Mouse (Mus musculus): ENCODE results near the gene L1td1.

DNA sequence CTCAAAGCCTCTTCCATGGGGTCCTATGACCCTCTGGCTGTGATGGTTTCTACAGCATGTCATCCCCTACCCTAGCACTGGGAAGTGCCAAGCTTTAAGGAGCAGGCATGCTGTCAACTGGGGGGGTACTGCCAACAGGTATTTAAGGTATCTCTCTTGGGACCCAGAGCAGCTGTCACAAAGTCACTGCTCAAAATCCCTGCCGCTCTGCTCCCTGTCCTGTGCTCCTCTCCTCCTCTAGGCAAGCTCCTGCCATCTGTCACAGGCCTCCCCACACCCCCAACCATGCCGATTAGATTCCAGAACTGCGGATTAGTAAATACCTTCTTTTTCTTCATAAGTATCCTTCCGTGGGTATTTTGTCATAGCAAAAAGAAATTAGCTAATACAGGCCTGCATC is 27.9 kb downstream of the L1td1 start:
- TF ChIP-seq POLR2AphosphoS2 (IDR thresholded peaks at IDR 0.05; ENCODE audit: low read depth, low read length) (no peak), CHD1 (IDR thresholded peaks at IDR 0.05; ENCODE audit: low read depth, low read length) (no peak), CTCF (conservative IDR thresholded peaks at IDR 0.05 in 1 of 2, IDR thresholded peaks at IDR 0.05 in 1 of 2; ENCODE audit: low read depth in 2 of 2, low read length in 2 of 2) (no peak), POLR2A (IDR thresholded peaks at IDR 0.05; ENCODE audit: low read depth, low read length) (no peak), BHLHE40 (IDR thresholded peaks at IDR 0.05; ENCODE audit: low read depth, low read length) (no peak), GABPA (IDR thresholded peaks at IDR 0.05; ENCODE audit: insufficient replicate concordance, low read depth, low read length) (no peak), ZC3H11A (IDR thresholded peaks at IDR 0.05; ENCODE audit: low read depth, low read length) (no peak), JUND (conservative IDR thresholded peaks at IDR 0.05; ENCODE audit: low read depth, low read length) (no peak), ZNF384 (IDR thresholded peaks at IDR 0.05; ENCODE audit: low read depth, low read length) (no peak), MYC (IDR thresholded peaks at IDR 0.05; ENCODE audit: low read depth, low read length) (no peak), PAX5 (IDR thresholded peaks at IDR 0.05; ENCODE audit: low read length) (no peak)
